In genomic region chr9:21847926-21848325, GRCm38 (mm10) we compare ENCODE assay signal across 8 mouse cellular contexts. TPM values are rescaled to one million over a fixed set of nuclear protein-coding genes. Genes with fewer than 3 reads are reported as not detected.
DNase-seq lines count a peak whose midpoint lies in the region; ATAC-seq and TF ChIP-seq lines count a peak whose summit lies in the region.
"Had no signal": no experiment of that assay in that cellular context is flagged by ENCODE, and none has a peak within 500 bp of the region (broad histone marks: within the 10 kb centered on the region; RNA-seq: fewer than 3 reads in every experiment).

No protein-coding gene starts in this region.

- no peak for TF ChIP-seq CTCF in kidney, postnatal 0 days (IDR thresholded peaks at IDR 0.05; ENCODE audit: low read depth)
- TF ChIP-seq CTCF in cortical plate, adult 2 months (IDR thresholded peaks at IDR 0.05; ENCODE audit: extremely low read depth, insufficient read depth, low read length), result no peak
- TF ChIP-seq CTCF in liver, postnatal 0 days (IDR thresholded peaks at IDR 0.05; ENCODE audit: low read depth), result no peak

- no peaks in the 10 kb centered on the region for H3K27me3 ChIP-seq in kidney, postnatal 0 days (ENCODE audit: insufficient read depth, low read length)
- H3K27me3 ChIP-seq in hindbrain, embryonic 13.5 days, result 0 out of 2 replicates have a peak, but pooled peaks cover 3% of the 10 kb centered on the region
- no peaks in the 10 kb centered on the region for H3K27me3 ChIP-seq in liver, postnatal 0 days (ENCODE audit: insufficient read depth, low read length)

- no peak for TF ChIP-seq POLR2A in cortical plate, adult 2 months (IDR thresholded peaks at IDR 0.05; ENCODE audit: extremely low read depth, insufficient read depth, low read length)

- no peak for TF ChIP-seq EP300 in liver, postnatal 0 days (IDR thresholded peaks at IDR 0.05; ENCODE audit: low read depth)

- 34% methylated on average over 10 of the region's 10 CpGs for WGBS in kidney, postnatal 0 days
- 30% methylated on average over 10 of the region's 10 CpGs for WGBS in hindbrain, embryonic 13.5 days
- WGBS in liver, postnatal 0 days (ENCODE audit: insufficient replicate concordance), result 58% methylated on average over 10 of the region's 10 CpGs

- no peaks in the 10 kb centered on the region for H3K9me3 ChIP-seq in kidney, postnatal 0 days (replicated peaks; ENCODE audit: low read length)
- H3K9me3 ChIP-seq in hindbrain, embryonic 13.5 days, result no peaks in the 10 kb centered on the region
- H3K9me3 ChIP-seq in liver, postnatal 0 days (ENCODE audit: low read length), result no peaks in the 10 kb centered on the region

- 0 out of 2 replicates have a peak, but pooled peaks cover 15% of the 10 kb centered on the region for H3K36me3 ChIP-seq in kidney, postnatal 0 days (ENCODE audit: insufficient read depth, low read length)
- H3K36me3 ChIP-seq in hindbrain, embryonic 13.5 days, result no peaks in the 10 kb centered on the region
- no peaks in the 10 kb centered on the region for H3K36me3 ChIP-seq in liver, postnatal 0 days (replicated peaks; ENCODE audit: insufficient read depth, low read length)

- H3K27ac ChIP-seq in kidney, postnatal 0 days, result peak overlapping the region; percentile 91
- peak overlapping the region; percentile 17 for H3K27ac ChIP-seq in cortical plate, adult 2 months (ENCODE audit: insufficient read depth, low read length)
- H3K27ac ChIP-seq in hindbrain, embryonic 13.5 days, result peak overlapping the region; percentile 52
- peak overlapping the region; percentile 71 for H3K27ac ChIP-seq in liver, postnatal 0 days (ENCODE audit: low read depth)

- H3K4me3 ChIP-seq in kidney, postnatal 0 days (replicated peaks; ENCODE audit: low read depth, low read length), result no peak overlapping the region
- H3K4me3 ChIP-seq in cortical plate, adult 2 months (ENCODE audit: insufficient read depth, low read length), result no peak overlapping the region
- no peak overlapping the region for H3K4me3 ChIP-seq in hindbrain, embryonic 13.5 days
- no peak overlapping the region for H3K4me3 ChIP-seq in liver, postnatal 0 days (ENCODE audit: low read depth, low read length)

- no peak for ATAC-seq in kidney, postnatal 0 days (replicated peaks; ENCODE audit: low FRiP score, low read depth)
- no peak for ATAC-seq in hindbrain, embryonic 13.5 days (ENCODE audit: low FRiP score)
- no peak for ATAC-seq in liver, postnatal 0 days
- no peak for ATAC-seq in megakaryocyte-erythroid progenitor cell, adult 5-6 weeks (replicated peaks; ENCODE audit: low FRiP score, low TSS enrichment, poor library complexity, severe bottlenecking)

- H3K9ac ChIP-seq in kidney, postnatal 0 days (ENCODE audit: low read depth, low read length), result no peak overlapping the region
- H3K9ac ChIP-seq in hindbrain, embryonic 13.5 days, result peak overlapping the region; percentile 35; the same call in 1 of the 2 replicates
- H3K9ac ChIP-seq in liver, postnatal 0 days (replicated peaks), result no peak overlapping the region

- peak overlapping the region; percentile 49; the same call in 1 of the 2 replicates for H3K4me2 ChIP-seq in kidney, postnatal 0 days (ENCODE audit: low read length)
- H3K4me2 ChIP-seq in hindbrain, embryonic 13.5 days, result no peak overlapping the region
- no peak overlapping the region for H3K4me2 ChIP-seq in liver, postnatal 0 days (ENCODE audit: low read depth, low read length)

- DNase-seq in kidney, postnatal 0 days (ENCODE audit: low spot score), result no peak
- DNase-seq in kidney, postnatal 4 days, result no peak
- no peak for DNase-seq in liver, postnatal 0 days
- no peak for DNase-seq in right cerebral cortex, postnatal 25 days
- DNase-seq: kidney, postnatal 14 days had no signal

- peaks cover 35% of the 10 kb centered on the region; the same call in 1 of the 2 replicates for H3K4me1 ChIP-seq in kidney, postnatal 0 days (replicated peaks; ENCODE audit: insufficient read depth, low read length)
- no peaks in the 10 kb centered on the region for H3K4me1 ChIP-seq in cortical plate, adult 2 months (ENCODE audit: control insufficient read depth, insufficient read depth, low read length)
- peaks cover 30% of the 10 kb centered on the region for H3K4me1 ChIP-seq in hindbrain, embryonic 13.5 days (replicated peaks)
- peaks cover 16% of the 10 kb centered on the region for H3K4me1 ChIP-seq in liver, postnatal 0 days (ENCODE audit: insufficient read depth)

RNA-seq across cellular contexts. Expression of gene Dock6, which starts 4.5 kb away (rescaled TPM):
- polyA plus RNA-seq in kidney, postnatal 0 days (2015; fragmentation: Nextera tagmentation; extraction: Ambion mirVana), result 28.3 and 28.7 TPM in 2 replicates
- 42.3 and 42.6 TPM in 2 replicates for polyA plus RNA-seq in cortical plate, adult 2 months (2012; rRNA removed)
- 17.2 and 18.2 TPM in 2 replicates for polyA plus RNA-seq in hindbrain, embryonic 13.5 days (2015; fragmentation: Nextera tagmentation; extraction: Ambion mirVana)
- polyA plus RNA-seq in liver, postnatal 0 days (2015; fragmentation: Nextera tagmentation; extraction: Ambion mirVana), result 3.6 and 4.1 TPM in 2 replicates
- total RNA-seq in megakaryocyte-erythroid progenitor cell, adult 5-6 weeks (2014; fragmentation: Nextera tagmentation), result 0.37 and 0.57 TPM in 2 replicates
- total RNA-seq in megakaryocyte-erythroid progenitor cell, adult 5-6 weeks (2017), result 0.15 and 0.23 TPM in 2 replicates

RNA-seq across cellular contexts. Expression of gene Angptl8, which starts 12.6 kb away (rescaled TPM):
- 5.6 and 6.1 TPM in 2 replicates for polyA plus RNA-seq in kidney, postnatal 0 days (2015; fragmentation: Nextera tagmentation; extraction: Ambion mirVana)
- polyA plus RNA-seq in cortical plate, adult 2 months (2012; rRNA removed), result not detected in 2 replicates
- 0.39 and 0.53 TPM in 2 replicates for polyA plus RNA-seq in hindbrain, embryonic 13.5 days (2015; fragmentation: Nextera tagmentation; extraction: Ambion mirVana)
- 74.6 and 75.7 TPM in 2 replicates for polyA plus RNA-seq in liver, postnatal 0 days (2015; fragmentation: Nextera tagmentation; extraction: Ambion mirVana)
- not detected in 2 replicates for total RNA-seq in megakaryocyte-erythroid progenitor cell, adult 5-6 weeks (2014; fragmentation: Nextera tagmentation)
- total RNA-seq in megakaryocyte-erythroid progenitor cell, adult 5-6 weeks (2017), result not detected in 2 replicates

RNA-seq across cellular contexts. Expression of gene Kank2, which starts 49.4 kb away (rescaled TPM):
- polyA plus RNA-seq in kidney, postnatal 0 days (2015; fragmentation: Nextera tagmentation; extraction: Ambion mirVana), result 10.1 and 10.3 TPM in 2 replicates
- 6.1 and 6.2 TPM in 2 replicates for polyA plus RNA-seq in cortical plate, adult 2 months (2012; rRNA removed)
- 4.7 and 5.0 TPM in 2 replicates for polyA plus RNA-seq in hindbrain, embryonic 13.5 days (2015; fragmentation: Nextera tagmentation; extraction: Ambion mirVana)
- 2.8 and 3.7 TPM in 2 replicates for polyA plus RNA-seq in liver, postnatal 0 days (2015; fragmentation: Nextera tagmentation; extraction: Ambion mirVana)
- total RNA-seq in megakaryocyte-erythroid progenitor cell, adult 5-6 weeks (2014; fragmentation: Nextera tagmentation), result 0.61 TPM in 1 of 2 replicates, not detected in the other
- total RNA-seq in megakaryocyte-erythroid progenitor cell, adult 5-6 weeks (2017), result 0.23 TPM in 1 of 2 replicates, not detected in the other

Comparison
In these comparisons a context has a peak if more than half of its experiments do, and no peak if none do; other contexts are left out.
1. H3K27ac ChIP-seq: peak in every context shown above with its lines; median percentile 91 in kidney, postnatal 0 days; 71 in liver, postnatal 0 days; 52 in hindbrain, embryonic 13.5 days; 17 in cortical plate, adult 2 months.
2. RNA of gene Angptl8, which starts 12.6 kb away (polyA plus RNA-seq): 74.6 to 75.7 TPM in liver, postnatal 0 days; 5.6 to 6.1 TPM in kidney, postnatal 0 days, 0.39 to 0.53 TPM in hindbrain, embryonic 13.5 days and not detected in cortical plate, adult 2 months; every median in the first group is over 10 times any median in the second.